In genomic region chr7:112351541-112351940, GRCm38 (mm10) we compare ENCODE assay signal across 17 mouse cellular contexts.
DNase-seq lines count a peak whose midpoint lies in the region; ATAC-seq and TF ChIP-seq lines count a peak whose summit lies in the region.
"Had no signal": no experiment of that assay in that cellular context is flagged by ENCODE, and none has a peak within 500 bp of the region (broad histone marks: within the 10 kb centered on the region; RNA-seq: fewer than 3 reads in every experiment).

No protein-coding gene starts in this region.

- no peak for ATAC-seq in kidney, embryonic 16.5 days (ENCODE audit: low FRiP score, low TSS enrichment)
- 0 out of 2 replicates have a peak, but pooled peaks have one; percentile 44 for ATAC-seq in embryonic facial prominence, embryonic 12.5 days (ENCODE audit: insufficient number of reproducible peaks, insufficient read depth, low FRiP score, low TSS enrichment)
- ATAC-seq: hindbrain, embryonic 16.5 days; midbrain, embryonic 16.5 days had no signal

- intact Hi-C loops in gastrocnemius, adult 2 months (cut with DNase I): no loop called here

- H3K27ac ChIP-seq in gastrocnemius, adult 2 months: no peak overlapping the region
- H3K27ac ChIP-seq in kidney, embryonic 16.5 days (ENCODE audit: low read length): 0 out of 2 replicates have a peak overlapping the region, but pooled peaks have one; percentile 29
- H3K27ac ChIP-seq in embryonic facial prominence, embryonic 12.5 days: peak overlapping the region; percentile 17; the same call in 1 of the 2 replicates
- H3K27ac ChIP-seq: macrophage; neural tube, embryonic 13.5 days; stomach, postnatal 0 days had no signal

- no peak overlapping the region; the same call in 1 of the 2 replicates for H3K9ac ChIP-seq in kidney, embryonic 16.5 days (replicated peaks; ENCODE audit: low read length)
- no peak overlapping the region for H3K9ac ChIP-seq in embryonic facial prominence, embryonic 12.5 days
- H3K9ac ChIP-seq: neural tube, embryonic 13.5 days had no signal

- no peak overlapping the region for H3K4me2 ChIP-seq in kidney, embryonic 16.5 days (replicated peaks; ENCODE audit: low read depth, low read length)
- H3K4me2 ChIP-seq in embryonic facial prominence, embryonic 12.5 days (replicated peaks): no peak overlapping the region
- H3K4me2 ChIP-seq: neural tube, embryonic 13.5 days had no signal

- H3K36me3 ChIP-seq in kidney, embryonic 16.5 days (ENCODE audit: insufficient read depth, low read length): no peaks in the 10 kb centered on the region
- no peaks in the 10 kb centered on the region for H3K36me3 ChIP-seq in embryonic facial prominence, embryonic 12.5 days
- H3K36me3 ChIP-seq: neural tube, embryonic 13.5 days had no signal

- TF ChIP-seq CTCF in gastrocnemius, adult 2 months (IDR thresholded peaks at IDR 0.05): no peak

- no peaks in the 10 kb centered on the region for H3K9me3 ChIP-seq in kidney, embryonic 16.5 days (ENCODE audit: low read length)
- no peaks in the 10 kb centered on the region for H3K9me3 ChIP-seq in embryonic facial prominence, embryonic 12.5 days
- H3K9me3 ChIP-seq: neural tube, embryonic 13.5 days had no signal

- H3K4me3 ChIP-seq in gastrocnemius, adult 2 months: no peak overlapping the region
- no peak overlapping the region for H3K4me3 ChIP-seq in kidney, embryonic 16.5 days (ENCODE audit: low read length)
- H3K4me3 ChIP-seq in embryonic facial prominence, embryonic 12.5 days: no peak overlapping the region
- H3K4me3 ChIP-seq: neural tube, embryonic 13.5 days had no signal

- peaks cover 36% of the 10 kb centered on the region for H3K4me1 ChIP-seq in kidney, embryonic 16.5 days (ENCODE audit: insufficient read depth, low read length)
- peaks cover 44% of the 10 kb centered on the region for H3K4me1 ChIP-seq in embryonic facial prominence, embryonic 12.5 days

- 59% methylated on average over 3 of the region's 3 CpGs for WGBS in kidney, embryonic 16.5 days
- WGBS in embryonic facial prominence, embryonic 12.5 days: 28% methylated on average over 3 of the region's 3 CpGs

- DNase-seq in gastrocnemius, adult 2 months: peak; percentile 33
- no peak for DNase-seq in gastrocnemius, adult 18-20 months (ENCODE audit: low spot score)
- DNase-seq in kidney, postnatal 4 days: no peak
- peak; percentile 77 for DNase-seq in mesoderm, embryonic 11.5 days (ENCODE audit: low read depth, low spot score)
- DNase-seq in adrenal gland, adult (ENCODE audit: inconsistent age in 2 of 2, low spot score in 1 of 2): no peak
- no peak for DNase-seq in cerebellum, postnatal 14 days
- DNase-seq: adrenal gland, postnatal 14 days; cerebellum, adult 9-11 months; spleen, adult 18-20 months; thymus, postnatal 36 days had no signal

- H3K27me3 ChIP-seq in kidney, embryonic 16.5 days (ENCODE audit: insufficient read depth, low read length): no peaks in the 10 kb centered on the region
- no peaks in the 10 kb centered on the region for H3K27me3 ChIP-seq in embryonic facial prominence, embryonic 12.5 days
- H3K27me3 ChIP-seq: neural tube, embryonic 13.5 days had no signal

Comparison
In these comparisons a context has a peak if more than half of its experiments do, and no peak if none do; other contexts are left out.
1. DNase-seq: peak in gastrocnemius, adult 2 months (single experiment) and mesoderm, embryonic 11.5 days (single experiment); none in gastrocnemius, adult 18-20 months (single experiment), kidney, postnatal 4 days (0 of 2), adrenal gland, adult (0 of 2) and cerebellum, postnatal 14 days (0 of 2).